Mouse (Mus musculus) C2C12 (cell line): Measurements from ENCODE around the gene Lgi1.

Experiments used
- CEBPB ChIP-seq: IDR thresholded peaks from one replicate; pipeline ENCODE4 v1.6.1; 2011; ENCODE audit warnings: low read depth, mild to moderate bottlenecking, control low read depth, moderate library complexity
- CTCF ChIP-seq: IDR thresholded peaks from one replicate; pipeline ENCODE4 v1.5.1; 2011; ENCODE audit not compliant: control insufficient read depth, insufficient read depth, insufficient read length
- MAX ChIP-seq: IDR thresholded peaks from one replicate; pipeline ENCODE4 v1.6.1; 2011; ENCODE audit warnings: mild to moderate bottlenecking, control low read depth
- USF1 ChIP-seq: IDR thresholded peaks from one replicate; pipeline ENCODE4 v1.6.1; 2011; ENCODE audit warnings: low read depth, mild to moderate bottlenecking, control low read depth, moderate library complexity

DNA sequence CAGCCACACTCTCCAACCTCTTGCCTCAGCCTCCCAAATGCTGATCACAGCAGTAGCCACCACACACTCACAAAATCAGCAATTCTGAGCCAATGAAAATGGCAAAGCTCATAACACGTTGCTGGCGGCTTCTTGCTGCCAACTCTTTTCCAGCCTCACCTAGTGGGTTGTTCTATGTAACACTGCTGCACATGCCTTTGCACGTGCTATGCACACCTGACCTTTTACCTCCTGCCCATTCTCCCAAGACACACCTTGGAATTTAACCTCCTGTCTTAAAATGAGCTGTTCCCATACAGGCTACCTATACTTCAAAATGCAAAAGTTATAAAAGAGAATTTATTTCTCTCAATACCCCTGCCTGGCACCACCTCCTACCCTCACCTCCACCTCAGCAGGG lies 72.2 kb downstream of the Lgi1 start:
- TF ChIP-seq CTCF, result no peak
- no peak for TF ChIP-seq CEBPB
- no peak for TF ChIP-seq MAX
- TF ChIP-seq USF1, result no peak
